Mouse (Mus musculus): ENCODE measurements around the gene Fkbp10.

GRCm38 (mm10) chr11:100409686-100410085, 5.8 kb upstream of the Fkbp10 start:
- TF ChIP-seq CTCF (conservative IDR thresholded peaks at IDR 0.05; ENCODE audit: low read length) = no peak
- no peak for TF ChIP-seq NANOG (IDR thresholded peaks at IDR 0.05; ENCODE audit: borderline replicate concordance, low read length)
- TF ChIP-seq POU5F1 (IDR thresholded peaks at IDR 0.05; ENCODE audit: borderline replicate concordance, low read length) = no peak
